ENCODE assay signal across 14 mouse cellular contexts in the genomic region with DNA sequence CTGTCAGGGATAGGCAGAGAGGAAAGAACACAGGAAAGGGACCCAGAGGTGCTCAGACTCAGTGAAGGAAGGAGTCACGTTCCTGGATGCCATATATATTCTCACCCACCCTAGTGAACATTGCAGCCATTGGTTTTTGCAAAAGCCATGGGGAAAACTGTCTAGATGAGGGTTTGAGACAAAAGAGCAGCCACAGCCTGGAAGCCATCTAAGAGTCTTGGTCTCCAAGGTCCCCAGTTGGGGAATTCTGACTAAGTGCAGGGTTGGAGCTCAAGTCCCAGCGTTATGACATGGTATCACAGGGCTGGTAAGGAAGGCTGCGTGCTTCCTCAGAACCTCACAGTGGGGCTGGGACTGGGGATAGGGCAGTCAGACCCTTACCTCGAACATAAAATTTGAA. TPM values are rescaled to one million over a fixed set of nuclear protein-coding genes. Genes with fewer than 3 reads are reported as not detected.
DNase-seq lines count a peak whose midpoint lies in the region.
"Had no signal": no experiment of that assay in that cellular context is flagged by ENCODE, and none has a peak within 500 bp of the region (broad histone marks: within the 10 kb centered on the region; RNA-seq: fewer than 3 reads in every experiment).

No protein-coding gene starts in this region.

- peak; percentile 26 for DNase-seq in adrenal gland, adult 2 months
- DNase-seq in adrenal gland, adult 8-10 months, result no peak
- peak; percentile 45 for DNase-seq in adrenal gland, postnatal 14 days
- DNase-seq in adrenal gland, postnatal 4 days (ENCODE audit: low spot score in 2 of 2), result no peak
- no peak for DNase-seq in heart, postnatal 14 days
- DNase-seq: B cell, adult 2 months; cerebellum, adult 11-12 months; cerebellum, adult 2 months; cerebellum, adult 9-10 months; cerebellum, postnatal 10 days; cerebellum, postnatal 25 days; forebrain, postnatal 0 days had no signal

- intact Hi-C loops in heart, postnatal 14 days (cut with DNase I), result no loop called here

RNA-seq across cellular contexts. Expression of a gene that starts 13.7 kb away (rescaled TPM):
- 10 to 100 TPM; 31.7 to 54.6 TPM for total RNA-seq in adrenal gland, adult 2 months (2021)
- 3.6 and 4.6 TPM in 2 replicates for polyA plus RNA-seq in adrenal gland, adult 2 months (2012; rRNA removed)
- total RNA-seq in adrenal gland, adult 8-10 months (2022), result 10 to 100 TPM; 55.3 to 69.3 (median 59.9) TPM
- total RNA-seq in adrenal gland, postnatal 14 days (2021), result 33.6 and 34.4 TPM in 2 replicates
- total RNA-seq in adrenal gland, postnatal 4 days (2021), result 10 to 100 TPM; 34.4 to 41.1 TPM
- total RNA-seq in heart, postnatal 14 days (2021), result 10 to 100 TPM; 18.5 to 19.2 TPM

RNA-seq across cellular contexts. Expression of a gene that starts 18.7 kb away (rescaled TPM):
- under 1 TPM; 0.89 to 0.97 TPM for total RNA-seq in adrenal gland, adult 2 months (2021)
- 0.41 TPM in 1 of 2 replicates, not detected in the other for polyA plus RNA-seq in adrenal gland, adult 2 months (2012; rRNA removed)
- 1 to 10 TPM; 1.1 to 2.2 (median 1.9) TPM for total RNA-seq in adrenal gland, adult 8-10 months (2022)
- 0.70 and 1.2 TPM in 2 replicates for total RNA-seq in adrenal gland, postnatal 14 days (2021)
- total RNA-seq in adrenal gland, postnatal 4 days (2021), result 1 to 10 TPM; 2.0 to 2.5 TPM
- total RNA-seq in heart, postnatal 14 days (2021), result under 1 TPM; 0.43 to 0.49 TPM
- polyA plus RNA-seq: G1E had no signal

RNA-seq across cellular contexts. Expression of a gene that starts 45.5 kb away (rescaled TPM):
- 1 to 10 TPM; 5.7 to 9.6 TPM for total RNA-seq in adrenal gland, adult 2 months (2021)
- 1.7 and 2.2 TPM in 2 replicates for polyA plus RNA-seq in adrenal gland, adult 2 months (2012; rRNA removed)
- 1 to 10 TPM; 4.8 to 9.2 (median 6.5) TPM for total RNA-seq in adrenal gland, adult 8-10 months (2022)
- 12.0 and 13.8 TPM in 2 replicates for total RNA-seq in adrenal gland, postnatal 14 days (2021)
- total RNA-seq in adrenal gland, postnatal 4 days (2021), result 10 to 100 TPM in 1 of 2 experiments, 1 to 10 TPM in 1; 9.9 to 11.7 TPM
- total RNA-seq in heart, postnatal 14 days (2021), result 1 to 10 TPM; 5.8 to 6.7 TPM
- total RNA-seq: CH12.LX had no signal
- polyA plus RNA-seq: G1E had no signal

Comparison
In these comparisons a context has a peak if more than half of its experiments do, and no peak if none do; other contexts are left out.
1. DNase-seq: peak in adrenal gland, adult 2 months (single experiment) and adrenal gland, postnatal 14 days (single experiment); none in adrenal gland, adult 8-10 months (single experiment), adrenal gland, postnatal 4 days (0 of 2) and heart, postnatal 14 days (0 of 2).